Mouse (Mus musculus) adrenal gland, postnatal 25 days (tissue): ENCODE results near the gene Lrp3. TPM values are rescaled to one million over a fixed set of nuclear protein-coding genes. Genes with fewer than 3 reads are reported as not detected.

ENCODE experiments used
- DNase-seq: peaks from one replicate; pipeline ENCODE4 v3.0.0; 2021; ENCODE audit warnings: mixed read lengths
- total RNA-seq: library from RNA; stranded (reverse); gene quantifications from 2 replicates; pipeline ENCODE4 v1.2.3, GENCODE M21; 2021

The Lrp3 gene
- total RNA-seq, 1 experiment from 2014 or later: 20.2 TPM

GRCm38 (mm10) chr7:35189699-35190098, 25.6 kb downstream of the Lrp3 start:
- DNase-seq: no peak

- no peak for DNase-seq
Measured at GRCm38 (mm10) chr7:35185889-35186569, 29.3 kb downstream of the Lrp3 start, which contains the start of gene Slc7a10. Gene Slc7a10 (plus strand): TSS chr7:35186385.

- peak; percentile 60 for DNase-seq
Measured at GRCm38 (mm10) chr7:35184833-35185724, 30.2 kb downstream of the Lrp3 start.

- peak; percentile 46 for DNase-seq
Measured at GRCm38 (mm10) chr7:35176412-35177381, 38.6 kb downstream of the Lrp3 start.

GRCm38 (mm10) chr7:35175533-35175932, 39.8 kb downstream of the Lrp3 start:
- DNase-seq: no peak

- peak; percentile 41 for DNase-seq
Measured at GRCm38 (mm10) chr7:35172519-35172918, 42.8 kb downstream of the Lrp3 start.

- DNase-seq: peak; percentile 63
Measured at GRCm38 (mm10) chr7:35171867-35172382, 43.4 kb downstream of the Lrp3 start.

- DNase-seq: peak; percentile 90
Measured at GRCm38 (mm10) chr7:35169341-35169740, 46.0 kb downstream of the Lrp3 start.

- DNase-seq: no peak
Measured at GRCm38 (mm10) chr7:35167925-35168324, 47.4 kb downstream of the Lrp3 start.

- no peak for DNase-seq
Measured at GRCm38 (mm10) chr7:35166988-35167387, 48.3 kb downstream of the Lrp3 start.

GRCm38 (mm10) chr7:35164131-35164530, 51.2 kb downstream of the Lrp3 start:
- no peak for DNase-seq

- no peak for DNase-seq
Measured at GRCm38 (mm10) chr7:35163600-35163999, 51.7 kb downstream of the Lrp3 start.

GRCm38 (mm10) chr7:35162443-35162842, 52.9 kb downstream of the Lrp3 start:
- DNase-seq: no peak

- no peak for DNase-seq
Measured at GRCm38 (mm10) chr7:35157512-35157911, 57.8 kb downstream of the Lrp3 start.

- DNase-seq: no peak
Measured at GRCm38 (mm10) chr7:35156561-35157477, 58.5 kb downstream of the Lrp3 start.

GRCm38 (mm10) chr7:35154449-35154848, 60.8 kb downstream of the Lrp3 start:
- no peak for DNase-seq

GRCm38 (mm10) chr7:35150860-35151259, 64.4 kb downstream of the Lrp3 start:
- no peak for DNase-seq
